Mouse (Mus musculus) gonadal fat pad, adult 2 months (tissue): Measurements from ENCODE around the gene 4932414N04Rik. TPM values are rescaled to one million over a fixed set of nuclear protein-coding genes. Genes with fewer than 3 reads are reported as not detected.

Experiments used
- polyA plus RNA-seq: library from polyadenylated mRNA; depleted of rRNA; stranded (reverse); fragments of >200 nt; gene quantifications from 2 replicates; pipeline ENCODE4 v1.2.3, GENCODE M21; 2012; rRNA removed

Gene 4932414N04Rik
- polyA plus RNA-seq, 1 experiment = 0.05 TPM

Other genes with a start within 250 kb of the 4932414N04Rik start
- 14.5 and 20.0 TPM in 2 replicates for gene Stk39, start 184.2 kb upstream of the 4932414N04Rik start, polyA plus RNA-seq
- gene 4933409G03Rik, start 74.1 kb upstream of the 4932414N04Rik start, polyA plus RNA-seq = 0.27 TPM in 1 of 2 replicates, not detected in the other
- 17.8 and 21.1 TPM in 2 replicates for gene Cers6, start 205.0 kb downstream of the 4932414N04Rik start, polyA plus RNA-seq